Mouse (Mus musculus): ENCODE data around the gene Ccdc6.

- TF ChIP-seq CTCF (IDR thresholded peaks at IDR 0.05; ENCODE audit: low read depth, low read length) (no peak), POLR2A (IDR thresholded peaks at IDR 0.05; ENCODE audit: extremely low read depth, insufficient read depth, low read length) (no peak)
These were observed 41.6 kb upstream of the Ccdc6 start for GRCm38 (mm10) chr10:70055291-70055690.
